In the genomic region with DNA sequence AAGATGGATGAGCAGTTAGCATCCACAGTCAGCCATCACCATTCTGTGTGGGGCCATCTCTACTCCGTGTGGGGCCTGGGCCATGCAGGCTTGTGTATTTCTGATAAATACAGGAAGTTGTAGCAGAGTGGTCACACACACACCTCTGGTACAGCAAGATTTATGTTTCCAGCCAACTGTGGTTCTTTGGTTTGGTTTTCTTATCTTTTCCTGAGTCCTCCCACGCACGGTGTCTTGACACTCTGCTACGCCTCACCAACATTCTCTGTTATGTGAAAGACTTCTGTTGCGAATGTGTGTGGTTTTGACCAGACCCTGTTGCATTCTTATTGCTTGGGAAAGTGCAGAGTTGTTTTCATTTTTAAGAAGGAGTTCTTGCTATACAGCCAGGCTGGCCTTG, we compare ENCODE assay signal across 14 mouse cellular contexts. TPM values are rescaled to one million over a fixed set of nuclear protein-coding genes. Genes with fewer than 3 reads are reported as not detected.
DNase-seq lines count a peak whose midpoint lies in the region; ATAC-seq and TF ChIP-seq lines count a peak whose summit lies in the region.
"Had no signal": no experiment of that assay in that cellular context is flagged by ENCODE, and none has a peak within 500 bp of the region (broad histone marks: within the 10 kb centered on the region; RNA-seq: fewer than 3 reads in every experiment).

No protein-coding gene starts in this region.

- TF ChIP-seq EP300 in liver, postnatal 0 days (IDR thresholded peaks at IDR 0.05; ENCODE audit: low read depth) = no peak

- H3K4me1 ChIP-seq in bone marrow, adult 2 months (ENCODE audit: control insufficient read depth, insufficient read depth, low read length) = peaks cover 2% of the 10 kb centered on the region; the same call in 1 of the 2 replicates
- peaks cover 12% of the 10 kb centered on the region for H3K4me1 ChIP-seq in liver, postnatal 0 days (ENCODE audit: insufficient read depth)

- DNase-seq in spleen, postnatal 36 days (ENCODE audit: low spot score in 2 of 2) = peak; percentile 74 to 81
- DNase-seq in spleen, postnatal 14 days (ENCODE audit: low spot score in 2 of 2) = no peak
- DNase-seq in liver, postnatal 0 days = no peak
- peak; percentile 50 for DNase-seq in thymus, postnatal 25 days
- no peak for DNase-seq in adrenal gland, adult (ENCODE audit: inconsistent age in 2 of 2, low spot score in 1 of 2)
- no peak for DNase-seq in heart, postnatal 36 days
- no peak for DNase-seq in adrenal gland, adult 18-20 months (ENCODE audit: low spot score in 2 of 2)
- DNase-seq: forebrain, postnatal 0 days; heart, adult 11 months; heart, postnatal 4 days; kidney, adult 18-20 months; lung, postnatal 4 days had no signal

- H3K9ac ChIP-seq in liver, postnatal 0 days (replicated peaks) = no peak overlapping the region
- H3K9ac ChIP-seq: forebrain, postnatal 0 days had no signal

- intact Hi-C loops in heart, postnatal 36 days (cut with DNase I) = no loop called here

- WGBS in bone marrow, adult 2 months = 7% methylated on average over 5 of the region's 5 CpGs
- 23% methylated on average over 5 of the region's 5 CpGs for WGBS in liver, postnatal 0 days (ENCODE audit: insufficient replicate concordance)

- ATAC-seq in liver, postnatal 0 days = no peak
- ATAC-seq: forebrain, postnatal 0 days had no signal

- H3K9me3 ChIP-seq in liver, postnatal 0 days (ENCODE audit: low read length) = no peaks in the 10 kb centered on the region

- no peaks in the 10 kb centered on the region for H3K36me3 ChIP-seq in liver, postnatal 0 days (replicated peaks; ENCODE audit: insufficient read depth, low read length)

- no peak overlapping the region for H3K4me3 ChIP-seq in bone marrow, adult 2 months (replicated peaks; ENCODE audit: control insufficient read depth, low read depth, low read length)
- no peak overlapping the region for H3K4me3 ChIP-seq in liver, postnatal 0 days (ENCODE audit: low read depth, low read length)
- H3K4me3 ChIP-seq: layer of hippocampus, adult 2 months had no signal

- H3K4me2 ChIP-seq in liver, postnatal 0 days (ENCODE audit: low read depth, low read length) = no peak overlapping the region

- no peaks in the 10 kb centered on the region for H3K27me3 ChIP-seq in liver, postnatal 0 days (ENCODE audit: insufficient read depth, low read length)

- peak overlapping the region; percentile 36 for H3K27ac ChIP-seq in bone marrow, adult 2 months (ENCODE audit: control insufficient read depth, insufficient read depth, low read depth, low read length, poor library complexity)
- H3K27ac ChIP-seq in liver, postnatal 0 days (ENCODE audit: low read depth) = 0 out of 2 replicates have a peak overlapping the region, but pooled peaks have one; percentile 5
- H3K27ac ChIP-seq: layer of hippocampus, adult 2 months had no signal

- TF ChIP-seq POLR2A in bone marrow, adult 2 months (IDR thresholded peaks at IDR 0.05; ENCODE audit: borderline replicate concordance, control insufficient read depth, low read depth, low read length) = no peak

- no peak for TF ChIP-seq CTCF in bone marrow, adult 2 months (IDR thresholded peaks at IDR 0.05; ENCODE audit: control insufficient read depth, insufficient read depth, low read length)
- TF ChIP-seq CTCF in liver, postnatal 0 days (IDR thresholded peaks at IDR 0.05; ENCODE audit: low read depth) = no peak

RNA-seq across cellular contexts. Expression of gene Gramd1a, which starts 5.1 kb away (rescaled TPM):
- polyA plus RNA-seq in bone marrow, adult 2 months (2011; ENCODE audit: insufficient read depth, insufficient read length, low replicate concordance, missing spikeins) = 73.7 and 144 TPM in 2 replicates
- 7.1 and 8.9 TPM in 2 replicates for polyA plus RNA-seq in liver, postnatal 0 days (2015; fragmentation: Nextera tagmentation; extraction: Ambion mirVana)
- 10 to 100 TPM; 33.6 to 37.9 TPM for total RNA-seq in heart, postnatal 36 days (2021)
- total RNA-seq in adrenal gland, adult 18-20 months (2021) = 10 to 100 TPM; 41.9 to 51.7 TPM

RNA-seq across cellular contexts. Expression of gene Scn1b, which starts 34.0 kb away (rescaled TPM):
- 4.3 and 6.2 TPM in 2 replicates for polyA plus RNA-seq in bone marrow, adult 2 months (2011; ENCODE audit: insufficient read depth, insufficient read length, low replicate concordance, missing spikeins)
- polyA plus RNA-seq in liver, postnatal 0 days (2015; fragmentation: Nextera tagmentation; extraction: Ambion mirVana) = 2.8 and 3.1 TPM in 2 replicates
- total RNA-seq in heart, postnatal 36 days (2021) = 10 to 100 TPM; 29.2 to 29.5 TPM
- 10 to 100 TPM; 13.5 to 24.9 TPM for total RNA-seq in adrenal gland, adult 18-20 months (2021)

RNA-seq across cellular contexts. Expression of gene Hpn, which starts 45.7 kb away (rescaled TPM):
- 38.2 and 59.6 TPM in 2 replicates for polyA plus RNA-seq in bone marrow, adult 2 months (2011; ENCODE audit: insufficient read depth, insufficient read length, low replicate concordance, missing spikeins)
- polyA plus RNA-seq in liver, postnatal 0 days (2015; fragmentation: Nextera tagmentation; extraction: Ambion mirVana) = 250 and 259 TPM in 2 replicates
- 1 to 10 TPM; 1.9 to 3.9 TPM for total RNA-seq in heart, postnatal 36 days (2021)
- total RNA-seq in adrenal gland, adult 18-20 months (2021) = 1 to 10 TPM; 1.2 to 1.4 TPM

Comparison
In these comparisons a context has a peak if more than half of its experiments do, and no peak if none do; other contexts are left out.
1. DNase-seq: peak in spleen, postnatal 36 days (2 of 2) and thymus, postnatal 25 days (single experiment); none in spleen, postnatal 14 days (0 of 2), liver, postnatal 0 days (single experiment), adrenal gland, adult (0 of 2), heart, postnatal 36 days (0 of 2) and adrenal gland, adult 18-20 months (0 of 2).